Mouse (Mus musculus): ENCODE data around the gene Ddx39.

Ddx39 gene

GRCm38 (mm10) chr8:83699566-83699965, 15.4 kb upstream of the Ddx39 start:
- DNase-seq = peak; percentile 28

- DNase-seq = peak; percentile 15
These were observed 14.4 kb upstream of the Ddx39 start for GRCm38 (mm10) chr8:83700423-83701085.

GRCm38 (mm10) chr8:83703426-83703825, 11.6 kb upstream of the Ddx39 start:
- no peak for DNase-seq

GRCm38 (mm10) chr8:83706411-83706810, 8.6 kb upstream of the Ddx39 start:
- DNase-seq = no peak

- no peak for DNase-seq
These were observed 7.4 kb upstream of the Ddx39 start for GRCm38 (mm10) chr8:83707554-83707953.

GRCm38 (mm10) chr8:83714676-83715030, 324 bp upstream of the Ddx39 start:
- DNase-seq = no peak

GRCm38 (mm10) chr8:83715771-83716170, 794 bp downstream of the Ddx39 start:
- no peak for DNase-seq

GRCm38 (mm10) chr8:83716563-83716962, 1.6 kb downstream of the Ddx39 start:
- DNase-seq = no peak

GRCm38 (mm10) chr8:83719048-83719447, 4.1 kb downstream of the Ddx39 start:
- no peak for DNase-seq

GRCm38 (mm10) chr8:83719693-83720092, 4.7 kb downstream of the Ddx39 start:
- no peak for DNase-seq

- DNase-seq = no peak
These were observed 6.5 kb downstream of the Ddx39 start for GRCm38 (mm10) chr8:83721405-83722025.

- no peak for DNase-seq
These were observed 7.7 kb downstream of the Ddx39 start for GRCm38 (mm10) chr8:83722631-83723030.

- DNase-seq = no peak
These were observed 8.6 kb downstream of the Ddx39 start for GRCm38 (mm10) chr8:83723447-83724083.

- peak; percentile 93 for DNase-seq
These were observed 9.9 kb downstream of the Ddx39 start for GRCm38 (mm10) chr8:83724697-83725482.

GRCm38 (mm10) chr8:83725521-83726102, 10.6 kb downstream of the Ddx39 start:
- no peak for DNase-seq

GRCm38 (mm10) chr8:83729009-83729807, 14.2 kb downstream of the Ddx39 start:
- peak; percentile 76 for DNase-seq

GRCm38 (mm10) chr8:83731906-83732305, 16.9 kb downstream of the Ddx39 start:
- DNase-seq = no peak

- no peak for DNase-seq
These were observed 17.9 kb downstream of the Ddx39 start for GRCm38 (mm10) chr8:83732919-83733318.

GRCm38 (mm10) chr8:83736681-83737080, 21.7 kb downstream of the Ddx39 start:
- peak; percentile 83 for DNase-seq

GRCm38 (mm10) chr8:83737346-83737745, 22.4 kb downstream of the Ddx39 start:
- DNase-seq = peak; percentile 51

- DNase-seq = peak; percentile 48
These were observed 23.0 kb downstream of the Ddx39 start for GRCm38 (mm10) chr8:83737852-83738562.

Data from thymus, postnatal 4 days (tissue).